Comparison of ENCODE assay signal across 15 mouse cellular contexts in the genomic region with DNA sequence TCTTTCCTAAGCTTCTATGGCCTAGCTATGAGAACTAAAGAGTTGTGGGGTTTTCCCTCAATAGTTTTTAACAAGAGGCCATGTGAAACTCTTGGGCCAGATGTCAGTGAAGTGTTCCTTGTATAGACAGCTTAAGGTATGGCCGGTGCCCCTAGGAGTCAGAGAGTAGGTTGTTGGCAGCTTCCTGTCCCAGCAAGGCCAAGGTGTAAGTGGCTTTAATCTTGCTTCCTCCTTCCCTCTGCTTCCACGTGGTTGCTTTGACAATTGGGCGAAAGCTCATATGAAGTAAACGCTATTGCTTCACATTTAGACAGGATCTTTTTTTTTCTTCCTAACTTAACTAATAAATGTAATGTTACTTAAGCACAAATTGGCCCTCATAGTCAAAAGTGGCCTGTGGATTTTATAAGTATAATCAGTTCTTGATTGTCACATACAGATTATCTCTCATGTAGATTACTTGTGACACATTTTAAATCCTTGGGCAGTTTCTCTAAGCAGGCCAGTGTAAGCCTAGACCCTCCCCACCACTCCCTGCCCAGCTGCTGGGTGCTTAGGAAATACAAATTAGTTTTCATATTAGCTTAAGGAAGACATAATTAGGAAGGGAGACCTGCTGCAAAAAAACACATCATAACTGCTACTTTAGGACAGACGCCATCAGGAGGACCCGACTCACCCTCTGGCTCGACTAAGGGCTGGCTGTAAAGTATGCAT.
"Had no signal": no experiment of that assay in that cellular context is flagged by ENCODE, and none has a peak within 500 bp of the region (broad histone marks: within the 10 kb centered on the region; RNA-seq: fewer than 3 reads in every experiment).

No protein-coding gene starts in this region.

- H3K27me3 ChIP-seq: midbrain, embryonic 13.5 days had no signal

- H3K4me3 ChIP-seq: layer of hippocampus, adult 2 months; left cerebral cortex, adult 2 months; limb, embryonic 10.5 days; midbrain, embryonic 13.5 days; myocyte had no signal

- H3K27ac ChIP-seq: layer of hippocampus, adult 2 months; left cerebral cortex, adult 2 months; limb, embryonic 10.5 days; macrophage; midbrain, embryonic 13.5 days; stomach, postnatal 0 days had no signal

- H3K9ac ChIP-seq: liver, postnatal 0 days; midbrain, embryonic 13.5 days had no signal

- ATAC-seq: inflammation-experienced regulatory T-cells, adult 6 months; intestine, postnatal 0 days; liver, postnatal 0 days; midbrain, embryonic 13.5 days had no signal

- H3K9me3 ChIP-seq: limb, embryonic 10.5 days; midbrain, embryonic 13.5 days had no signal

- DNase-seq: kidney, adult 9 months; kidney, postnatal 10 days; kidney, postnatal 4 days; liver, postnatal 0 days; thymus, postnatal 4 days had no signal

- H3K4me1 ChIP-seq: midbrain, embryonic 13.5 days had no signal

- H3K4me2 ChIP-seq: liver, embryonic 11.5 days; midbrain, embryonic 13.5 days had no signal
